Mouse (Mus musculus) left cerebral cortex, postnatal 14 days (tissue): Measurements from ENCODE around the gene Ahdc1. TPM values are rescaled to one million over a fixed set of nuclear protein-coding genes. Genes with fewer than 3 reads are reported as not detected.

Experiments used
- DNase-seq, 2 experiments: peaks; one replicate each; pipeline ENCODE4 v3.0.0; 2021 to 2022; ENCODE audit warnings: low spot score in 2 of 2, mixed read lengths in 1 of 2
- intact Hi-C: fragments of 180-260 bp; cut with DNase I; formaldehyde crosslinking; loops from one replicate; pipeline ENCODE4 v1.15.1; 2025
- total RNA-seq, 2 experiments: library from RNA; stranded (reverse); gene quantifications; 2 replicates each; pipeline ENCODE4 v1.2.3; 2021

Ahdc1 gene
- total RNA-seq, 2 experiments from 2014 or later = 78.4 to 81.6 TPM

- intact Hi-C loops = no loop called here
- no peak for DNase-seq
These were observed 4.0 kb downstream of the Ahdc1 start for GRCm38 (mm10) chr4:133014896-133015709.

GRCm38 (mm10) chr4:133015710-133016651, 4.9 kb downstream of the Ahdc1 start:
- DNase-seq = peak in 1 of 2 experiments; percentile 20
- intact Hi-C loops = loop anchor here (2.0 kb wide), 1 partner anchor 41 kb away; no protein-coding TSS in a partner anchor

- peak in 1 of 2 experiments; percentile 32 for DNase-seq
- intact Hi-C loops = loop anchor here (2.0 kb wide), 1 partner anchor 40 kb away; no protein-coding TSS in a partner anchor
These were observed 5.8 kb downstream of the Ahdc1 start for GRCm38 (mm10) chr4:133016677-133017415.

GRCm38 (mm10) chr4:133017597-133018262, 6.7 kb downstream of the Ahdc1 start:
- peak in 1 of 2 experiments; percentile 52 for DNase-seq
- intact Hi-C loops = loop anchor here (2.0 kb wide), 1 partner anchor 39 kb away; no protein-coding TSS in a partner anchor

- intact Hi-C loops = no loop called here
- no peak for DNase-seq
These were observed 7.3 kb downstream of the Ahdc1 start for GRCm38 (mm10) chr4:133018263-133018798.

- DNase-seq = no peak
- intact Hi-C loops = no loop called here
These were observed 9.7 kb downstream of the Ahdc1 start for GRCm38 (mm10) chr4:133020721-133021120.

GRCm38 (mm10) chr4:133021181-133021671, 10.2 kb downstream of the Ahdc1 start:
- DNase-seq = peak in 1 of 2 experiments; percentile 43
- intact Hi-C loops = no loop called here

GRCm38 (mm10) chr4:133022217-133022616, 11.2 kb downstream of the Ahdc1 start:
- DNase-seq = no peak
- intact Hi-C loops = no loop called here

GRCm38 (mm10) chr4:133022954-133023635, 12.0 kb downstream of the Ahdc1 start:
- intact Hi-C loops = no loop called here
- no peak for DNase-seq

GRCm38 (mm10) chr4:133023636-133024035, 12.6 kb downstream of the Ahdc1 start:
- intact Hi-C loops = no loop called here
- DNase-seq = no peak

- DNase-seq = no peak
These were observed 13.3 kb downstream of the Ahdc1 start for GRCm38 (mm10) chr4:133024404-133024803.

GRCm38 (mm10) chr4:133024969-133025685, 14.1 kb downstream of the Ahdc1 start:
- intact Hi-C loops = no loop called here
- no peak for DNase-seq

More at GRCm38 (mm10) chr4:133024404-133024803, 13.3 kb downstream of the Ahdc1 start:
- intact Hi-C loops = no loop called here

- intact Hi-C loops = no loop called here
- no peak for DNase-seq
These were observed 15.2 kb downstream of the Ahdc1 start for GRCm38 (mm10) chr4:133026272-133026671.

GRCm38 (mm10) chr4:133026826-133027375, 15.8 kb downstream of the Ahdc1 start:
- intact Hi-C loops = no loop called here
- DNase-seq = no peak

GRCm38 (mm10) chr4:133027721-133028120, 16.7 kb downstream of the Ahdc1 start:
- intact Hi-C loops = no loop called here
- DNase-seq = no peak

- no peak for DNase-seq
- intact Hi-C loops = no loop called here
These were observed 17.1 kb downstream of the Ahdc1 start for GRCm38 (mm10) chr4:133028193-133028592.

- intact Hi-C loops = no loop called here
- no peak for DNase-seq
These were observed 17.8 kb downstream of the Ahdc1 start for GRCm38 (mm10) chr4:133028875-133029274.
